Mouse (Mus musculus) limb, embryonic 13.5 days (tissue): ENCODE measurements at regions not wholly inside any gene's neighbourhood (a gene's known extent, or its start where the extent isn't known, plus 50 kb on each side); places are given as distances from the start of the nearest gene placed in this dataset.
"Not testable (repeated sequence)": the region's sequence is repeated elsewhere in the genome, so short reads cannot be mapped to it uniquely, and the experiment has no call there.

Experiments
- ATAC-seq: fragments of 200-750 bp; cut with Nextera tagmentation; 2 replicates; pipeline ENCODE4 v1.8.0; 2017; ENCODE audit warnings: low read depth, moderate number of reproducible peaks, moderate TSS enrichment; ENCODE audit not compliant: low FRiP score
- H3K27ac ChIP-seq: fragments of 300-500 bp; sonication (generic); 2 replicates; pipeline ENCODE4 v1.5.1; 2015; ENCODE audit warnings: inconsistent platforms, mild to moderate bottlenecking, moderate library complexity
- H3K27me3 ChIP-seq: fragments of 300-500 bp; sonication (generic); 2 replicates; pipeline ENCODE4 v1.6.1; 2015; ENCODE audit warnings: mild to moderate bottlenecking, inconsistent platforms
- H3K36me3 ChIP-seq: fragments of 300-500 bp; sonication (generic); 2 replicates; pipeline ENCODE4 v1.6.1; 2015; ENCODE audit warnings: inconsistent platforms, mild to moderate bottlenecking, moderate library complexity
- H3K4me1 ChIP-seq: fragments of 300-500 bp; sonication (generic); 2 replicates; pipeline ENCODE4 v1.6.1; 2015; ENCODE audit warnings: inconsistent platforms
- H3K4me2 ChIP-seq: fragments of 300-500 bp; sonication (generic); replicated peaks from 2 replicates; pipeline ENCODE4 v1.6.1; 2015; ENCODE audit warnings: inconsistent platforms, mild to moderate bottlenecking, moderate library complexity
- H3K4me3 ChIP-seq: fragments of 300-500 bp; sonication (generic); 2 replicates; pipeline ENCODE4 v1.5.1; 2015; ENCODE audit warnings: moderate library complexity, mild to moderate bottlenecking, inconsistent platforms
- H3K9ac ChIP-seq: fragments of 300-500 bp; sonication (generic); 2 replicates; pipeline ENCODE4 v1.6.1; 2015; ENCODE audit warnings: mild to moderate bottlenecking, inconsistent platforms
- H3K9me3 ChIP-seq: fragments of 300-500 bp; sonication (generic); 2 replicates; pipeline ENCODE4 v1.6.1; 2016; ENCODE audit warnings: inconsistent platforms
- WGBS: fragments of 180-500 bp; shearing (Covaris S2); methylation state at CpG from one replicate; pipeline ENCODE4 v1.1.7; 2015; 5-methylcytosine and 5-hydroxymethylcytosine counted together

- Histone ChIP-seq H3K9me3 (no peaks in the 10 kb centered on the region), H3K27ac (no peak overlapping the region), H3K4me3 (no peak overlapping the region), H3K4me2 (no peak overlapping the region), H3K9ac (no peak overlapping the region), H3K36me3 (no peaks in the 10 kb centered on the region), H3K27me3 (no peaks in the 10 kb centered on the region), H3K4me1 (no peaks in the 10 kb centered on the region)
- ATAC-seq = no peak
- WGBS = 80% methylated on average over 3 of the region's 3 CpGs
These were observed 486.1 kb upstream of the Fam160b2 start for GRCm38 (mm10) chr14:71085721-71086120.

- Histone ChIP-seq H3K27ac (no peak overlapping the region), H3K36me3 (no peaks in the 10 kb centered on the region), H3K9ac (no peak overlapping the region), H3K27me3 (no peaks in the 10 kb centered on the region), H3K4me2 (no peak overlapping the region), H3K4me1 (no peaks in the 10 kb centered on the region), H3K9me3 (no peaks in the 10 kb centered on the region), H3K4me3 (no peak overlapping the region)
- no peak for ATAC-seq
These were observed 482.7 kb upstream of the Fam160b2 start for GRCm38 (mm10) chr14:71082327-71082726.

GRCm38 (mm10) chr14:71075671-71076070 is 476.0 kb upstream of the Fam160b2 start:
- 67% methylated on average over 2 of the region's 2 CpGs for WGBS
- Histone ChIP-seq H3K4me2 (no peak overlapping the region), H3K27ac (no peak overlapping the region), H3K27me3 (no peaks in the 10 kb centered on the region), H3K4me1 (no peaks in the 10 kb centered on the region), H3K9ac (no peak overlapping the region), H3K4me3 (no peak overlapping the region), H3K36me3 (no peaks in the 10 kb centered on the region), H3K9me3 (no peaks in the 10 kb centered on the region)
- no peak for ATAC-seq

- no peak for ATAC-seq
- no peaks in the 10 kb centered on the region for H3K27me3 ChIP-seq
- H3K4me2 ChIP-seq = no peak overlapping the region
- no peaks in the 10 kb centered on the region for H3K4me1 ChIP-seq
- H3K9ac ChIP-seq = no peak overlapping the region
- no peaks in the 10 kb centered on the region for H3K36me3 ChIP-seq
- no peak overlapping the region for H3K27ac ChIP-seq
- no peak overlapping the region for H3K4me3 ChIP-seq
- peaks cover 6% of the 10 kb centered on the region; the same call in 1 of the 2 replicates for H3K9me3 ChIP-seq
These were observed 474.4 kb upstream of the Fam160b2 start for GRCm38 (mm10) chr14:71074019-71074418.

GRCm38 (mm10) chr14:71065669-71066068 is 466.0 kb upstream of the Fam160b2 start:
- Histone ChIP-seq H3K27ac (no peak overlapping the region), H3K9ac (no peak overlapping the region), H3K9me3 (peaks cover 6% of the 10 kb centered on the region; the same call in 1 of the 2 replicates), H3K4me2 (no peak overlapping the region), H3K36me3 (no peaks in the 10 kb centered on the region), H3K4me3 (no peak overlapping the region), H3K27me3 (peaks cover 10% of the 10 kb centered on the region), H3K4me1 (no peaks in the 10 kb centered on the region)
- no peak for ATAC-seq
- 83% methylated on average over 4 of the region's 4 CpGs for WGBS

GRCm38 (mm10) chr14:71056601-71057000 is 457.0 kb upstream of the Fam160b2 start:
- no peak overlapping the region for H3K27ac ChIP-seq
- no peak overlapping the region for H3K4me3 ChIP-seq
- no peak for ATAC-seq
- 92% methylated on average over 2 of the region's 2 CpGs for WGBS
- no peaks in the 10 kb centered on the region for H3K36me3 ChIP-seq
- H3K9ac ChIP-seq = no peak overlapping the region
- H3K4me1 ChIP-seq = no peaks in the 10 kb centered on the region
- no peaks in the 10 kb centered on the region for H3K9me3 ChIP-seq
- 0 out of 2 replicates have a peak, but pooled peaks cover 3% of the 10 kb centered on the region for H3K27me3 ChIP-seq
- no peak overlapping the region for H3K4me2 ChIP-seq

- no peaks in the 10 kb centered on the region for H3K4me1 ChIP-seq
- H3K9me3 ChIP-seq = no peaks in the 10 kb centered on the region
- H3K27ac ChIP-seq = no peak overlapping the region
- H3K9ac ChIP-seq = no peak overlapping the region
- no peaks in the 10 kb centered on the region for H3K36me3 ChIP-seq
- 92% methylated on average over 2 of the region's 2 CpGs for WGBS
- no peak overlapping the region for H3K4me2 ChIP-seq
- no peak overlapping the region for H3K4me3 ChIP-seq
- ATAC-seq = no peak
- H3K27me3 ChIP-seq = 0 out of 2 replicates have a peak, but pooled peaks cover 3% of the 10 kb centered on the region
These were observed 455.8 kb upstream of the Fam160b2 start for GRCm38 (mm10) chr14:71055480-71055879.

GRCm38 (mm10) chr14:71053788-71054641 is 454.4 kb upstream of the Fam160b2 start:
- Histone ChIP-seq H3K27me3 (no peaks in the 10 kb centered on the region), H3K9me3 (no peaks in the 10 kb centered on the region), H3K27ac (no peak overlapping the region), H3K4me1 (no peaks in the 10 kb centered on the region), H3K36me3 (no peaks in the 10 kb centered on the region), H3K4me2 (no peak overlapping the region), H3K9ac (no peak overlapping the region), H3K4me3 (no peak overlapping the region)
- 53% methylated on average over 9 of the region's 9 CpGs for WGBS
- no peak for ATAC-seq

- no peak overlapping the region for H3K27ac ChIP-seq
- H3K9me3 ChIP-seq = no peaks in the 10 kb centered on the region
- no peak overlapping the region for H3K9ac ChIP-seq
- no peak overlapping the region for H3K4me2 ChIP-seq
- H3K4me3 ChIP-seq = no peak overlapping the region
- ATAC-seq = no peak
- no peaks in the 10 kb centered on the region for H3K4me1 ChIP-seq
- WGBS = 63% methylated on average over 3 of the region's 3 CpGs
- H3K36me3 ChIP-seq = no peaks in the 10 kb centered on the region
- H3K27me3 ChIP-seq = peaks cover 5% of the 10 kb centered on the region; the same call in 1 of the 2 replicates
These were observed 447.5 kb upstream of the Fam160b2 start for GRCm38 (mm10) chr14:71047096-71047495.

- not testable (repeated sequence) for H3K9me3 ChIP-seq, H3K36me3 ChIP-seq, H3K9ac ChIP-seq, ATAC-seq, H3K4me2 ChIP-seq, H3K4me3 ChIP-seq, H3K27ac ChIP-seq, H3K4me1 ChIP-seq
- 24% methylated on average over 12 of the region's 13 CpGs for WGBS
- H3K27me3 ChIP-seq = peaks cover 15% of the 10 kb centered on the region
These were observed 444.5 kb upstream of the Fam160b2 start for GRCm38 (mm10) chr14:71043879-71044770.

GRCm38 (mm10) chr14:71036620-71037019 is 437.0 kb upstream of the Fam160b2 start:
- peak; percentile 75 for ATAC-seq
- Histone ChIP-seq H3K27ac (no peak overlapping the region), H3K4me2 (no peak overlapping the region; the same call in 1 of the 2 replicates), H3K4me1 (peaks cover 19% of the 10 kb centered on the region), H3K4me3 (no peak overlapping the region), H3K36me3 (no peaks in the 10 kb centered on the region), H3K9me3 (peaks cover 3% of the 10 kb centered on the region; the same call in 1 of the 2 replicates), H3K27me3 (peaks cover 29% of the 10 kb centered on the region), H3K9ac (no peak overlapping the region)
- 31% methylated on average over 7 of the region's 7 CpGs for WGBS

- no peaks in the 10 kb centered on the region for H3K36me3 ChIP-seq
- peaks cover 3% of the 10 kb centered on the region; the same call in 1 of the 2 replicates for H3K9me3 ChIP-seq
- no peak overlapping the region for H3K4me2 ChIP-seq
- H3K4me1 ChIP-seq = peaks cover 14% of the 10 kb centered on the region
- ATAC-seq = no peak
- peaks cover 25% of the 10 kb centered on the region for H3K27me3 ChIP-seq
- 46% methylated on average over 2 of the region's 2 CpGs for WGBS
- no peak overlapping the region for H3K9ac ChIP-seq
- H3K27ac ChIP-seq = no peak overlapping the region
- H3K4me3 ChIP-seq = no peak overlapping the region
These were observed 434.0 kb upstream of the Fam160b2 start for GRCm38 (mm10) chr14:71033586-71033985.
